Mouse (Mus musculus): ENCODE data around the gene Aff2. TPM values are rescaled to one million over a fixed set of nuclear protein-coding genes. Genes with fewer than 3 reads are reported as not detected.

The Aff2 gene
- polyA plus RNA-seq, 1 experiment from 2014 or later, result 6.8 TPM

GRCm38 (mm10) chrX:69502061-69502460 lies 142.0 kb downstream of the Aff2 start:
- no peak overlapping the region for H3K4me3 ChIP-seq

GRCm38 (mm10) chrX:69518040-69518575 lies 158.0 kb downstream of the Aff2 start:
- WGBS, result 73% methylated on average over 6 of the region's 6 CpGs
- Histone ChIP-seq H3K36me3 (no peaks in the 10 kb centered on the region), H3K27ac (no peak overlapping the region), H3K27me3 (ENCODE audit: insufficient read depth, poor library complexity, severe bottlenecking) (no peaks in the 10 kb centered on the region), H3K9me3 (no peaks in the 10 kb centered on the region), H3K4me1 (replicated peaks) (no peaks in the 10 kb centered on the region), H3K4me3 (no peak overlapping the region)
- DNase-seq (ENCODE audit: low spot score), result no peak

More at GRCm38 (mm10) chrX:69502061-69502460, 142.0 kb downstream of the Aff2 start:
- H3K27ac ChIP-seq, result no peak overlapping the region
- DNase-seq (ENCODE audit: low spot score), result no peak
- no peaks in the 10 kb centered on the region for H3K4me1 ChIP-seq (replicated peaks)
- no peaks in the 10 kb centered on the region for H3K27me3 ChIP-seq (ENCODE audit: insufficient read depth, poor library complexity, severe bottlenecking)
- no peaks in the 10 kb centered on the region for H3K9me3 ChIP-seq
- H3K36me3 ChIP-seq, result no peaks in the 10 kb centered on the region
- 77% methylated on average over 3 of the region's 3 CpGs for WGBS

- Histone ChIP-seq H3K36me3 (no peaks in the 10 kb centered on the region), H3K4me1 (replicated peaks) (no peaks in the 10 kb centered on the region), H3K27me3 (ENCODE audit: insufficient read depth, poor library complexity, severe bottlenecking) (no peaks in the 10 kb centered on the region), H3K9me3 (no peaks in the 10 kb centered on the region), H3K4me3 (no peak overlapping the region), H3K27ac (no peak overlapping the region)
- WGBS, result 55% methylated on average over 1 of the region's 1 CpGs
- DNase-seq (ENCODE audit: low spot score), result no peak
These were observed 180.7 kb downstream of the Aff2 start for GRCm38 (mm10) chrX:69540811-69541210.

GRCm38 (mm10) chrX:69579903-69580459 lies 219.9 kb downstream of the Aff2 start:
- Histone ChIP-seq H3K27ac (no peak overlapping the region), H3K36me3 (no peaks in the 10 kb centered on the region), H3K4me1 (replicated peaks) (no peaks in the 10 kb centered on the region), H3K27me3 (ENCODE audit: insufficient read depth, poor library complexity, severe bottlenecking) (no peaks in the 10 kb centered on the region), H3K9me3 (no peaks in the 10 kb centered on the region), H3K4me3 (no peak overlapping the region)
- no peak for DNase-seq (ENCODE audit: low spot score)
- WGBS, result 91% methylated on average over 2 of the region's 2 CpGs

GRCm38 (mm10) chrX:69608793-69609192 lies 248.7 kb downstream of the Aff2 start:
- H3K9me3 ChIP-seq, result no peaks in the 10 kb centered on the region
- H3K27ac ChIP-seq, result no peak overlapping the region
- no peak for DNase-seq (ENCODE audit: low spot score)

GRCm38 (mm10) chrX:69663038-69663437 lies 302.9 kb downstream of the Aff2 start:
- DNase-seq (ENCODE audit: low spot score), result no peak
- H3K4me1 ChIP-seq (replicated peaks), result no peaks in the 10 kb centered on the region
- no peaks in the 10 kb centered on the region for H3K36me3 ChIP-seq
- 76% methylated on average over 2 of the region's 2 CpGs for WGBS
- H3K27me3 ChIP-seq (ENCODE audit: insufficient read depth, poor library complexity, severe bottlenecking), result no peaks in the 10 kb centered on the region
- no peak overlapping the region for H3K27ac ChIP-seq
- H3K4me3 ChIP-seq, result no peak overlapping the region
- H3K9me3 ChIP-seq, result no peaks in the 10 kb centered on the region

More at GRCm38 (mm10) chrX:69608793-69609192, 248.7 kb downstream of the Aff2 start:
- Histone ChIP-seq H3K27me3 (ENCODE audit: insufficient read depth, poor library complexity, severe bottlenecking) (no peaks in the 10 kb centered on the region), H3K36me3 (no peaks in the 10 kb centered on the region), H3K4me3 (no peak overlapping the region), H3K4me1 (replicated peaks) (no peaks in the 10 kb centered on the region)

GRCm38 (mm10) chrX:69666145-69666677 lies 306.1 kb downstream of the Aff2 start:
- no peaks in the 10 kb centered on the region for H3K27me3 ChIP-seq (ENCODE audit: insufficient read depth, poor library complexity, severe bottlenecking)
- H3K27ac ChIP-seq, result no peak overlapping the region
- H3K9me3 ChIP-seq, result no peaks in the 10 kb centered on the region
- no peak overlapping the region for H3K4me3 ChIP-seq
- no peak for DNase-seq (ENCODE audit: low spot score)
- H3K36me3 ChIP-seq, result no peaks in the 10 kb centered on the region
- no peaks in the 10 kb centered on the region for H3K4me1 ChIP-seq (replicated peaks)
- 62% methylated on average over 3 of the region's 3 CpGs for WGBS

- no peaks in the 10 kb centered on the region for H3K36me3 ChIP-seq
- DNase-seq (ENCODE audit: low spot score), result no peak
- no peaks in the 10 kb centered on the region for H3K27me3 ChIP-seq (ENCODE audit: insufficient read depth, poor library complexity, severe bottlenecking)
- no peak overlapping the region for H3K27ac ChIP-seq
- H3K9me3 ChIP-seq, result no peaks in the 10 kb centered on the region
- WGBS, result 100% methylated on average over 1 of the region's 1 CpGs
- no peaks in the 10 kb centered on the region for H3K4me1 ChIP-seq (replicated peaks)
- H3K4me3 ChIP-seq, result no peak overlapping the region
These were observed 315.6 kb downstream of the Aff2 start for GRCm38 (mm10) chrX:69675691-69676090.

- H3K9me3 ChIP-seq, result no peaks in the 10 kb centered on the region
- H3K27ac ChIP-seq, result no peak overlapping the region
- no peaks in the 10 kb centered on the region for H3K4me1 ChIP-seq (replicated peaks)
- no peaks in the 10 kb centered on the region for H3K27me3 ChIP-seq (ENCODE audit: insufficient read depth, poor library complexity, severe bottlenecking)
- no peaks in the 10 kb centered on the region for H3K36me3 ChIP-seq
- WGBS, result 76% methylated on average over 4 of the region's 4 CpGs
- H3K4me3 ChIP-seq, result no peak overlapping the region
- DNase-seq (ENCODE audit: low spot score), result no peak
These were observed 338.7 kb downstream of the Aff2 start for GRCm38 (mm10) chrX:69698840-69699239.

GRCm38 (mm10) chrX:69738972-69739371 lies 378.9 kb downstream of the Aff2 start:
- Histone ChIP-seq H3K36me3 (no peaks in the 10 kb centered on the region), H3K27me3 (ENCODE audit: insufficient read depth, poor library complexity, severe bottlenecking) (no peaks in the 10 kb centered on the region), H3K9me3 (no peaks in the 10 kb centered on the region), H3K27ac (no peak overlapping the region), H3K4me3 (no peak overlapping the region), H3K4me1 (replicated peaks) (no peaks in the 10 kb centered on the region)
- WGBS, result 51% methylated on average over 3 of the region's 3 CpGs
- DNase-seq (ENCODE audit: low spot score), result no peak

GRCm38 (mm10) chrX:69744962-69745597 lies 385.0 kb downstream of the Aff2 start:
- Histone ChIP-seq H3K4me3 (no peak overlapping the region), H3K27me3 (ENCODE audit: insufficient read depth, poor library complexity, severe bottlenecking) (no peaks in the 10 kb centered on the region), H3K27ac (no peak overlapping the region), H3K36me3 (no peaks in the 10 kb centered on the region), H3K4me1 (replicated peaks) (no peaks in the 10 kb centered on the region), H3K9me3 (no peaks in the 10 kb centered on the region)
- DNase-seq (ENCODE audit: low spot score), result no peak
- 46% methylated on average over 3 of the region's 3 CpGs for WGBS

GRCm38 (mm10) chrX:69801890-69802439 lies 441.9 kb downstream of the Aff2 start:
- 87% methylated on average over 2 of the region's 2 CpGs for WGBS
- no peaks in the 10 kb centered on the region for H3K9me3 ChIP-seq
- no peak overlapping the region for H3K4me3 ChIP-seq
- H3K27me3 ChIP-seq (ENCODE audit: insufficient read depth, poor library complexity, severe bottlenecking), result no peaks in the 10 kb centered on the region
- no peaks in the 10 kb centered on the region for H3K36me3 ChIP-seq
- no peak overlapping the region for H3K27ac ChIP-seq
- DNase-seq (ENCODE audit: low spot score), result no peak
- no peaks in the 10 kb centered on the region for H3K4me1 ChIP-seq (replicated peaks)

- 87% methylated on average over 3 of the region's 3 CpGs for WGBS
- DNase-seq (ENCODE audit: low spot score), result no peak
- Histone ChIP-seq H3K27me3 (ENCODE audit: insufficient read depth, poor library complexity, severe bottlenecking) (no peaks in the 10 kb centered on the region), H3K4me3 (no peak overlapping the region), H3K4me1 (replicated peaks) (no peaks in the 10 kb centered on the region), H3K27ac (no peak overlapping the region), H3K9me3 (no peaks in the 10 kb centered on the region), H3K36me3 (no peaks in the 10 kb centered on the region)
These were observed 442.4 kb downstream of the Aff2 start for GRCm38 (mm10) chrX:69802481-69802880.
